Mouse (Mus musculus) liver, postnatal 0 days (tissue): ENCODE results near the gene Axl.

Experiments used
- CTCF ChIP-seq: sonication (generic); IDR thresholded peaks from 2 replicates; pipeline ENCODE4 v1.5.1; 2016; ENCODE audit warnings: antibody characterized with exemption, low read depth
- EP300 ChIP-seq: IDR thresholded peaks from 2 replicates; pipeline ENCODE4 v1.6.1; 2016; ENCODE audit warnings: antibody characterized with exemption, low read depth, mild to moderate bottlenecking

GRCm38 (mm10) chr7:25793679-25794078, 5.2 kb upstream of the Axl start:
- peak; percentile 31; the same call in 1 of the 2 replicates for TF ChIP-seq CTCF
- TF ChIP-seq EP300 = no peak
